Mouse (Mus musculus) adrenal gland, postnatal 14 days (tissue): ENCODE measurements around the gene Paics. TPM values are rescaled to one million over a fixed set of nuclear protein-coding genes. Genes with fewer than 3 reads are reported as not detected.
"Not testable (repeated sequence)": the region's sequence is repeated elsewhere in the genome, so short reads cannot be mapped to it uniquely, and the experiment has no call there.

Experiments used
- DNase-seq: peaks from one replicate; pipeline ENCODE4 v3.0.0; 2021; ENCODE audit warnings: mixed read lengths
- total RNA-seq: library from RNA; stranded (reverse); gene quantifications from 2 replicates; pipeline ENCODE4 v1.2.3, GENCODE M21; 2021

Gene Paics
- total RNA-seq, 1 experiment from 2014 or later, result 205 TPM

- peak; percentile 19 for DNase-seq
These were observed 583 bp upstream of the Paics start for GRCm38 (mm10) chr5:76950343-76951105.

- no peak for DNase-seq
These were observed 1.3 kb downstream of the Paics start for GRCm38 (mm10) chr5:76952112-76953040.

GRCm38 (mm10) chr5:76953794-76954193, 2.7 kb downstream of the Paics start:
- DNase-seq, result no peak

GRCm38 (mm10) chr5:76954271-76954900, 3.3 kb downstream of the Paics start:
- DNase-seq, result peak; percentile 54

- no peak for DNase-seq
These were observed 4.4 kb downstream of the Paics start for GRCm38 (mm10) chr5:76955474-76955873.

- DNase-seq, result peak; percentile 17
These were observed 6.8 kb downstream of the Paics start for GRCm38 (mm10) chr5:76957954-76958353.

GRCm38 (mm10) chr5:76959587-76959986, 8.5 kb downstream of the Paics start:
- DNase-seq, result no peak

- DNase-seq, result peak; percentile 77
These were observed 11.4 kb downstream of the Paics start for GRCm38 (mm10) chr5:76962545-76962944.

GRCm38 (mm10) chr5:76964651-76965050, 13.5 kb downstream of the Paics start:
- peak; percentile 39 for DNase-seq

GRCm38 (mm10) chr5:76969250-76969649, 18.1 kb downstream of the Paics start:
- peak; percentile 8 for DNase-seq

GRCm38 (mm10) chr5:76971115-76971514, 20.0 kb downstream of the Paics start:
- not testable (repeated sequence) for DNase-seq

- DNase-seq, result no peak
These were observed 22.4 kb downstream of the Paics start for GRCm38 (mm10) chr5:76973488-76973887.

GRCm38 (mm10) chr5:76974207-76974553, 23.1 kb downstream of the Paics start:
- DNase-seq, result no peak

GRCm38 (mm10) chr5:76974554-76975285, 23.6 kb downstream of the Paics start, which contains the start of gene Srp72:
Srp72 (plus strand) TSS chr5:76974683.
- peak; percentile 94 for DNase-seq

GRCm38 (mm10) chr5:76975736-76976135, 24.6 kb downstream of the Paics start:
- peak; percentile 63 for DNase-seq

- DNase-seq, result no peak
These were observed 32.9 kb downstream of the Paics start for GRCm38 (mm10) chr5:76984015-76984414.

- no peak for DNase-seq
These were observed 39.7 kb downstream of the Paics start for GRCm38 (mm10) chr5:76990789-76991188.

- DNase-seq, result no peak
These were observed 42.2 kb downstream of the Paics start for GRCm38 (mm10) chr5:76993174-76993814.

GRCm38 (mm10) chr5:76998416-76998815, 47.3 kb downstream of the Paics start:
- DNase-seq, result peak; percentile 27

- DNase-seq, result no peak
These were observed 50.1 kb downstream of the Paics start for GRCm38 (mm10) chr5:77001192-77001591.

- DNase-seq, result no peak
These were observed 53.1 kb downstream of the Paics start, which contains the start of gene Arl9 for GRCm38 (mm10) chr5:77004051-77004821. Arl9 (plus strand) TSS chr5:77004055.
